Mouse (Mus musculus): Measurements from ENCODE around the gene Rbbp8nl.

GRCm38 (mm10) chr2:180292906-180293305, 3.2 kb upstream of the Rbbp8nl start:
- no peak for TF ChIP-seq CTCF (conservative IDR thresholded peaks at IDR 0.05; ENCODE audit: low read length)
- no peak for TF ChIP-seq NANOG (IDR thresholded peaks at IDR 0.05; ENCODE audit: borderline replicate concordance, low read length)
- no peak for TF ChIP-seq POU5F1 (IDR thresholded peaks at IDR 0.05; ENCODE audit: borderline replicate concordance, low read length)

All from E14TG2a.4 (cell line).